Mouse (Mus musculus) heart, embryonic 16.5 days (tissue): ENCODE measurements at regions not wholly inside any gene's neighbourhood (a gene's known extent, or its start where the extent isn't known, plus 50 kb on each side); places are given as distances from the start of the nearest gene placed in this dataset.

Experiments used
- ATAC-seq: fragments of 200-750 bp; cut with Nextera tagmentation; replicated peaks from 2 replicates; pipeline ENCODE4 v1.8.0; 2017; ENCODE audit warnings: moderate number of reproducible peaks; ENCODE audit not compliant: insufficient read depth, low FRiP score; ENCODE audit errors: extremely low read depth
- H3K27ac ChIP-seq: fragments of 300-500 bp; sonication (generic); 2 replicates; pipeline ENCODE4 v1.5.1; 2014; ENCODE audit warnings: mild to moderate bottlenecking, low read length, control low read depth, moderate library complexity
- H3K27me3 ChIP-seq: fragments of 300-500 bp; sonication (generic); 2 replicates; pipeline ENCODE4 v1.6.1; 2014; ENCODE audit warnings: low read length, mixed read lengths; ENCODE audit not compliant: control insufficient read depth, insufficient read depth
- H3K36me3 ChIP-seq: fragments of 300-500 bp; sonication (generic); 2 replicates; pipeline ENCODE4 v1.6.1; 2014; ENCODE audit not compliant: control insufficient read depth, insufficient read depth
- H3K4me1 ChIP-seq: fragments of 300-500 bp; sonication (generic); 2 replicates; pipeline ENCODE4 v1.6.1; 2014; ENCODE audit warnings: low read length, mixed read lengths; ENCODE audit not compliant: control insufficient read depth, insufficient read depth
- H3K4me2 ChIP-seq: fragments of 300-500 bp; sonication (generic); 2 replicates; pipeline ENCODE4 v1.6.1; 2014; ENCODE audit warnings: low read depth, mild to moderate bottlenecking, control low read depth, low read length
- H3K4me3 ChIP-seq: fragments of 300-500 bp; sonication (generic); 2 replicates; pipeline ENCODE4 v1.5.1; 2014; ENCODE audit warnings: mild to moderate bottlenecking, control low read depth, low read length
- H3K9ac ChIP-seq: fragments of 300-500 bp; sonication (generic); 2 replicates; pipeline ENCODE4 v1.6.1; 2014; ENCODE audit warnings: low read length, control low read depth
- H3K9me3 ChIP-seq: fragments of 300-500 bp; sonication (generic); replicated peaks from 2 replicates; pipeline ENCODE4 v1.6.1; 2016; ENCODE audit warnings: low read length; ENCODE audit not compliant: control insufficient read depth
- WGBS: fragments of 180-500 bp; shearing (Covaris S2); extraction: QIAGEN DNeasy Blood & Tissue Kit; methylation state at CpG from one replicate; pipeline ENCODE4 v1.1.7; 2014; 5-methylcytosine and 5-hydroxymethylcytosine counted together

DNA sequence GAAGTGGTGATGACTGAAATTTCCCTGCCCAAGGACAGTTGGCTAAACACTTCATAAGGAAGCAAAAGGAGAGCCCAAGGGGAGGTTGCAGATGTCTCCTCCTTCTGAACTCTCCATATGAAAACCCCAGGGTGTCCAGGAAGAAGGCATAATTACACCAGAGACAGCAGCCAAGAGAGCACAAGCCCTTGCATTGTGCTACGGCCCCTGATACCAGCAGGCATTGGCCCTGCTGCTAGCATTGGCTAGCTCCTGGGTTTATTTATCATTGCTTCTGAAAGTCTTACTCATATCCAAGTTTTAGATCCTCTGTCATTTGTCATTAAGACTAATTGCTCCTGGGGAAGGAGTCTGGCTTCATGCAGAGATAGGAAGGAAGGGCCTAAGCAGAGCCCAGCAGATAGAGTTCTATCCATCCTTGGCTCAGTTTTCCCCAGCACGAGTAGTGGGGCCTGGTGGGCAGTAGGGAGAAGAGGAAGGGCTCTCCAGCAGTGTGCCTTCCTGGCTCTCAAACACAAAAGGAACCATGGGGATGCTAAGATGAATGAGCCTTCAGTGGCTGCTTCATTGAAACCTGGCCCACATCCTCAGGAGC, 98.5 kb upstream of the Tmc3 start:
- no peaks in the 10 kb centered on the region for H3K36me3 ChIP-seq
- no peak overlapping the region for H3K9ac ChIP-seq
- no peak overlapping the region for H3K4me3 ChIP-seq
- H3K9me3 ChIP-seq: no peaks in the 10 kb centered on the region
- WGBS: 51% methylated on average over 2 of the region's 2 CpGs
- H3K4me2 ChIP-seq: no peak overlapping the region
- H3K27me3 ChIP-seq: no peaks in the 10 kb centered on the region
- ATAC-seq: no peak
- no peak overlapping the region for H3K27ac ChIP-seq
- H3K4me1 ChIP-seq: no peaks in the 10 kb centered on the region

GRCm38 (mm10) chr7:83489790-83490189, 94.9 kb upstream of the Tmc3 start:
- Histone ChIP-seq H3K4me2 (no peak overlapping the region), H3K4me3 (no peak overlapping the region), H3K27me3 (no peaks in the 10 kb centered on the region), H3K36me3 (no peaks in the 10 kb centered on the region), H3K9ac (no peak overlapping the region), H3K4me1 (no peaks in the 10 kb centered on the region), H3K27ac (no peak overlapping the region), H3K9me3 (no peaks in the 10 kb centered on the region)
- WGBS: 72% methylated on average over 1 of the region's 1 CpGs
- peak; percentile 65 for ATAC-seq

DNA sequence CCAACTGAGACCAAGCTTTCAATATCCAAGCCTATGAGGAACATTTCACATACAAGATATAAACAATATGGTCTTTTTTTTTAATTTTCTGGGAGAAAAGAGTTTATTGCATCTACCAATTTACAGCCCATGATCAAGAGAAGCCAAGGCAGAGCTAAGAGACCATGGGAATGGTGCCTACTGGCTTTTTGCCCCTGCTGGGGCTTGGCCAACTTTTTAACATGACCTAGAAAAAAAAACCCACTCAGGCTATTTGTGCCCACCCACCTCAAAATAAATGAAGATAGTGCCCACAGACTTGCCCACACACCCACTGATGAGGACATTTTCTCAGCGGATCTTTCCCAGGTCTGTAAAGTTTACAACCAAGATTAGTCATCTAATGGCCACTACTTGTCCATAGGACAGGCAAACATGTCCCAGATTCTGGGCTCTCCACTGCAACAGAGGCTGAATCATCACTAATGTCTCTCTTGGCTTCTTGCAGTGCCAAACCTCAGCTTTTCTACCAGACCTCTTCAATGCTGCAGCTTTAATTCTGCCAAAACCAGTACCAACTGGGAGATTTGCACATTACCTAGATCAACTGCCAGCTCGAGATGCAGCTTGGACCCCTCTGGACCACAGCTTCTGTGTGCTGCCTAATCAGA, 79.6 kb upstream of the Tmc3 start:
- no peak for ATAC-seq
- H3K4me2 ChIP-seq: no peak overlapping the region
- H3K9me3 ChIP-seq: no peaks in the 10 kb centered on the region
- 58% methylated on average over 2 of the region's 2 CpGs for WGBS
- no peak overlapping the region for H3K4me3 ChIP-seq
- H3K27ac ChIP-seq: no peak overlapping the region
- no peaks in the 10 kb centered on the region for H3K36me3 ChIP-seq
- no peaks in the 10 kb centered on the region for H3K27me3 ChIP-seq
- H3K4me1 ChIP-seq: no peaks in the 10 kb centered on the region
- H3K9ac ChIP-seq: no peak overlapping the region

DNA sequence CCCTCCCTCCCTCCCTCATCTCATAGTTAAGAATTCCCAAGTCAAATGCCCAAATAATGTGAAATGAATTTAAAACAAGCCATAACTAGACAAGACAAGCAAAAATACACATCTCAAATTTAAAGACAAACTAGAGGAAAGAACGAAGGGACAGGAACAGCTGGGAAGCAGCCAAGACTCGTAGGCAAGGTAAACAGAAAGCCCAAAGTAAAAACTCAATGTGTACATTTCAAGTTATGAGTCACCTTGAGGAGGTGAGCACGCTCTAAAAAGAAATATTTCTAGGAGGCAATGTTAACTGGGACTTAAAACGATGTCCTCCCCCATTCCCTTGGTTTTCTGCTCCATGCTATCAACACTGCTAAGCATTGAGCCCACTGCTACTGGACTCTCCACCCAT, 68.4 kb upstream of the Tmc3 start:
- no peak overlapping the region for H3K4me2 ChIP-seq
- WGBS: 53% methylated on average over 4 of the region's 4 CpGs
- no peak for ATAC-seq
- H3K27me3 ChIP-seq: no peaks in the 10 kb centered on the region
- H3K9ac ChIP-seq: no peak overlapping the region
- H3K27ac ChIP-seq: no peak overlapping the region
- H3K36me3 ChIP-seq: no peaks in the 10 kb centered on the region
- no peaks in the 10 kb centered on the region for H3K4me1 ChIP-seq
- H3K4me3 ChIP-seq: no peak overlapping the region
- no peaks in the 10 kb centered on the region for H3K9me3 ChIP-seq

DNA sequence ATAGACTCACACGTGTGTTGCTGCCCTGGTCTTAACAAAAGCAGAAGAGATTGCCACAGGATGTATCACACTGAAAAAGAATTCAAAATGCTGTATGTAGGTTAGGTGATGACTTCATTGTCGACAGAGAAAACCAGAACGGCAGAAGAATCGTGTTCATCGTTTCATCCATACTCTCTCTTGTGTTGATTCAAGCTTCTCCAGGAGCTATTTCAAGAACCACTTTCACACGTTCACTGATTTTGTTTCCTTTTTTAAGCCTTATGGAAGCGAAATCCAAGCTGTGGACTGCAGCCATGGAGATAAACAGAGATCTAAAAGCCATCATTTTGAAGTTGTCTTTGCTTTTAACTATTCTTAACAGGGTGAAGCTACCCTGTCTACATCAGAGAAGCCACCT, 63.2 kb upstream of the Tmc3 start:
- Histone ChIP-seq H3K27ac (no peak overlapping the region), H3K27me3 (no peaks in the 10 kb centered on the region), H3K9ac (no peak overlapping the region), H3K4me1 (no peaks in the 10 kb centered on the region), H3K4me3 (no peak overlapping the region), H3K4me2 (no peak overlapping the region), H3K9me3 (no peaks in the 10 kb centered on the region), H3K36me3 (no peaks in the 10 kb centered on the region)
- WGBS: 70% methylated on average over 7 of the region's 7 CpGs
- ATAC-seq: no peak
